In genomic region chr2:20672803-20673603, GRCm38 (mm10) we compare ENCODE assay signal across 9 mouse cellular contexts.
DNase-seq lines count a peak whose midpoint lies in the region; ATAC-seq and TF ChIP-seq lines count a peak whose summit lies in the region.
"Had no signal": no experiment of that assay in that cellular context is flagged by ENCODE, and none has a peak within 500 bp of the region (broad histone marks: within the 10 kb centered on the region; RNA-seq: fewer than 3 reads in every experiment).

No protein-coding gene starts in this region.

- ATAC-seq in cerebellum, adult (ENCODE audit: insufficient number of reproducible peaks, low FRiP score, low TSS enrichment), result peak; percentile 60
- peak; percentile 70 for ATAC-seq in forebrain, embryonic 14.5 days
- ATAC-seq in midbrain, embryonic 13.5 days, result peak; percentile 74; the same call in 1 of the 2 replicates

- H3K27me3 ChIP-seq in forebrain, embryonic 14.5 days (replicated peaks; ENCODE audit: control insufficient read depth, insufficient read depth, low read length), result no peaks in the 10 kb centered on the region
- no peaks in the 10 kb centered on the region for H3K27me3 ChIP-seq in midbrain, embryonic 13.5 days

- H3K4me3 ChIP-seq in forebrain, embryonic 14.5 days (ENCODE audit: low read depth, low read length), result no peak overlapping the region
- H3K4me3 ChIP-seq in left cerebral cortex, adult 2 months, result no peak overlapping the region
- no peak overlapping the region for H3K4me3 ChIP-seq in midbrain, embryonic 13.5 days (replicated peaks)

- intact Hi-C loops in left cerebral cortex, adult 2 months (cut with DNase I), result loop anchor here (1.0 to 10.0 kb wide), 2 partner anchors 397 to 958 kb away; no protein-coding TSS in a partner anchor

- peak; percentile 99 for TF ChIP-seq CTCF in left cerebral cortex, adult 2 months (IDR thresholded peaks at IDR 0.05)

- no peaks in the 10 kb centered on the region for H3K9me3 ChIP-seq in forebrain, embryonic 14.5 days (replicated peaks; ENCODE audit: control insufficient read depth, low read length)
- no peaks in the 10 kb centered on the region for H3K9me3 ChIP-seq in midbrain, embryonic 13.5 days

- H3K4me2 ChIP-seq in forebrain, embryonic 14.5 days (ENCODE audit: low read length), result no peak overlapping the region
- H3K4me2 ChIP-seq in midbrain, embryonic 13.5 days (replicated peaks), result no peak overlapping the region

- no peaks in the 10 kb centered on the region for H3K4me1 ChIP-seq in forebrain, embryonic 14.5 days (ENCODE audit: control insufficient read depth, insufficient read depth, low read length)
- H3K4me1 ChIP-seq in midbrain, embryonic 13.5 days (replicated peaks), result no peaks in the 10 kb centered on the region

- no peak overlapping the region for H3K9ac ChIP-seq in forebrain, embryonic 14.5 days (ENCODE audit: low read length)
- no peak overlapping the region for H3K9ac ChIP-seq in midbrain, embryonic 13.5 days (replicated peaks)

- H3K27ac ChIP-seq in forebrain, embryonic 14.5 days (ENCODE audit: low read depth, low read length), result no peak overlapping the region
- H3K27ac ChIP-seq in left cerebral cortex, adult 2 months, result no peak overlapping the region
- H3K27ac ChIP-seq in midbrain, embryonic 13.5 days, result no peak overlapping the region
- H3K27ac ChIP-seq: macrophage had no signal

- no peak for DNase-seq in cerebellum, adult 11-12 months
- peak; percentile 24 for DNase-seq in c-Kit-positive CD71-positive TER-119-negative erythroid progenitor cells, embryonic 14.5 days (ENCODE audit: low read depth)
- DNase-seq in forebrain, embryonic 14.5 days (ENCODE audit: low spot score), result peak; percentile 82
- DNase-seq in induced T-regulatory cell, adult 2 months (ENCODE audit: low read depth), result peak; percentile 29
- DNase-seq in left cerebral cortex, adult 2 months (ENCODE audit: extremely low spot score in 1 of 2, low spot score in 2 of 2), result peak; percentile 54 to 69
- DNase-seq in testis, postnatal 14 days (ENCODE audit: low spot score), result peak; percentile 16

- WGBS in forebrain, embryonic 14.5 days, result 68% methylated on average over 9 of the region's 9 CpGs
- WGBS in midbrain, embryonic 13.5 days, result 72% methylated on average over 9 of the region's 9 CpGs

- no peaks in the 10 kb centered on the region for H3K36me3 ChIP-seq in forebrain, embryonic 14.5 days (ENCODE audit: control insufficient read depth, insufficient read depth, low read length)
- H3K36me3 ChIP-seq in midbrain, embryonic 13.5 days, result no peaks in the 10 kb centered on the region
